Mouse (Mus musculus) hindbrain, embryonic 13.5 days (tissue): ENCODE data around the gene Glyctk. TPM values are rescaled to one million over a fixed set of nuclear protein-coding genes. Genes with fewer than 3 reads are reported as not detected.

Source experiments
- microRNA counts: library from miRNA; unstranded; fragments of <30 nt; microRNA quantifications from one replicate; lab custom pipeline; 2016
- microRNA-seq: library from miRNA; unstranded; fragments of <30 nt; microRNA quantifications from one replicate; pipeline ENCODE4, GENCODE M21; 2016
- polyA plus RNA-seq: library from polyadenylated mRNA; unstranded; fragments of >200 nt; fragmentation: Nextera tagmentation; extraction: Ambion mirVana; gene quantifications from 2 replicates; pipeline ENCODE4 v1.2.1, GENCODE M21; 2015

Gene Glyctk
- polyA plus RNA-seq, 1 experiment from 2014 or later = 5.7 TPM

MicroRNAs encoded within 50 kb of the gene (microRNA counts, 519-probe panel; counts per million panel counts)
- microRNA mmu-let-7g (lab: Ali Mortazavi, UCI) = 5,769 counts per million, percentile 95 among the panel's probes with 10 or more counts

Small RNA genes lying within 50 kb of the gene (microRNA-seq; reads per million reads assigned to microRNA genes)
- 371 reads per million, percentile 65 among the genes with 10 or more reads in this experiment for gene Mir135a-1
- 47,811 reads per million, percentile 99 among the genes with 10 or more reads in this experiment for gene Mirlet7g

Other genes starting within 250 kb of the Glyctk start
- 0.10 TPM in 1 of 2 replicates, not detected in the other for gene Col6a5, start 197.5 kb downstream of the Glyctk start, polyA plus RNA-seq
- 0.62 and 1.1 TPM in 2 replicates for gene Col6a4, start 61.4 kb downstream of the Glyctk start, polyA plus RNA-seq
- 32.6 and 33.7 TPM in 2 replicates for gene Wdr82, start 12.8 kb upstream of the Glyctk start, polyA plus RNA-seq
- gene Ppm1m, start 41.6 kb upstream of the Glyctk start, polyA plus RNA-seq = 16.6 and 19.0 TPM in 2 replicates
- gene Twf2, start 45.0 kb upstream of the Glyctk start, polyA plus RNA-seq = 53.5 and 53.9 TPM in 2 replicates
- gene Tlr9, start 64.5 kb upstream of the Glyctk start, polyA plus RNA-seq = 0.04 and 0.05 TPM in 2 replicates
- gene Alas1, start 90.5 kb upstream of the Glyctk start, polyA plus RNA-seq = 93.1 and 101 TPM in 2 replicates
- gene Poc1a, start 122.9 kb upstream of the Glyctk start, polyA plus RNA-seq = 8.9 and 9.2 TPM in 2 replicates
- gene Dusp7, start 210.5 kb upstream of the Glyctk start, polyA plus RNA-seq = 9.9 and 10.3 TPM in 2 replicates